Mouse (Mus musculus): ENCODE data around the gene Mccc2. TPM values are rescaled to one million over a fixed set of nuclear protein-coding genes. Genes with fewer than 3 reads are reported as not detected.

The Mccc2 gene
- 16.2 to 20.9 TPM (median 19.7 TPM) in 4 replicates for total RNA-seq (2023; ENCODE audit: inconsistent age)

GRCm38 (mm10) chr13:100014906-100015895 lies at the start of gene Mccc2:
Gene Mccc2 (minus strand): TSS chr13:100015639.

GRCm38 (mm10) chr13:99900965-99901364 lies 114.5 kb downstream of the Mccc2 start, which contains the start of gene Cartpt:
Gene Cartpt (minus strand): TSS chr13:99901091.

Other genes with a start within 250 kb of the Mccc2 start
- not detected in 4 replicates for gene Cartpt, start 114.5 kb downstream of the Mccc2 start, total RNA-seq (2023; ENCODE audit: inconsistent age)
- 70.0 to 97.5 TPM (median 79.9 TPM) in 4 replicates for gene Bdp1, start 88.4 kb upstream of the Mccc2 start, total RNA-seq (2023; ENCODE audit: inconsistent age)
- gene Serf1, start 92.4 kb upstream of the Mccc2 start, total RNA-seq (2023; ENCODE audit: inconsistent age): 1.3 to 2.7 TPM (median 1.7 TPM) in 3 of 4 replicates, not detected in the other
- 67.4 to 85.3 TPM (median 73.8 TPM) in 4 replicates for gene Smn1, start 109.2 kb upstream of the Mccc2 start, total RNA-seq (2023; ENCODE audit: inconsistent age)
- 3.9 to 4.5 TPM (median 4.3 TPM) in 4 replicates for gene Naip2, start 186.5 kb upstream of the Mccc2 start, total RNA-seq (2023; ENCODE audit: inconsistent age)
- 6.8 to 8.0 TPM (median 7.2 TPM) in 4 replicates for gene Naip5, start 230.7 kb upstream of the Mccc2 start, total RNA-seq (2023; ENCODE audit: inconsistent age)

Measured in B cell, adult (primary cell).